Mouse (Mus musculus) retina, postnatal 7 days (tissue): Measurements from ENCODE around the gene Kcna10.

Experiments
- DNase-seq: peaks from one replicate; pipeline ENCODE4 v3.0.0-alpha.2; 2012; ENCODE audit warnings: low read depth, low spot score

The Kcna10 gene

GRCm38 (mm10) chr3:107201310-107202180, 18.7 kb downstream of the Kcna10 start:
- no peak for DNase-seq

GRCm38 (mm10) chr3:107204413-107204812, 21.6 kb downstream of the Kcna10 start:
- DNase-seq = no peak

GRCm38 (mm10) chr3:107205170-107205569, 22.3 kb downstream of the Kcna10 start:
- no peak for DNase-seq

GRCm38 (mm10) chr3:107205994-107206393, 23.1 kb downstream of the Kcna10 start:
- DNase-seq = peak; percentile 42

- DNase-seq = no peak
Observed at GRCm38 (mm10) chr3:107206490-107207150, 23.8 kb downstream of the Kcna10 start.

- DNase-seq = no peak
Observed at GRCm38 (mm10) chr3:107207625-107208253, 24.9 kb downstream of the Kcna10 start.

GRCm38 (mm10) chr3:107214606-107215005, 31.8 kb downstream of the Kcna10 start:
- no peak for DNase-seq

GRCm38 (mm10) chr3:107216400-107217100, 33.7 kb downstream of the Kcna10 start:
- no peak for DNase-seq

GRCm38 (mm10) chr3:107217101-107217480, 34.2 kb downstream of the Kcna10 start:
- no peak for DNase-seq

GRCm38 (mm10) chr3:107218572-107218971, 35.7 kb downstream of the Kcna10 start:
- no peak for DNase-seq

- no peak for DNase-seq
Observed at GRCm38 (mm10) chr3:107221608-107222007, 38.8 kb downstream of the Kcna10 start, which contains the start of gene Cym. Cym (minus strand) TSS chr3:107221732.

GRCm38 (mm10) chr3:107223230-107223629, 40.4 kb downstream of the Kcna10 start:
- no peak for DNase-seq

GRCm38 (mm10) chr3:107225820-107226219, 43.0 kb downstream of the Kcna10 start:
- no peak for DNase-seq

GRCm38 (mm10) chr3:107229221-107229620, 46.4 kb downstream of the Kcna10 start:
- DNase-seq = no peak

- no peak for DNase-seq
Observed at GRCm38 (mm10) chr3:107229822-107230221, 47.0 kb downstream of the Kcna10 start.

GRCm38 (mm10) chr3:107230527-107230926, 47.7 kb downstream of the Kcna10 start, which contains the start of gene A630076J17Rik:
A630076J17Rik (plus strand) TSS chr3:107230614.
- no peak for DNase-seq

GRCm38 (mm10) chr3:107231202-107231601, 48.3 kb downstream of the Kcna10 start:
- DNase-seq = no peak

- peak; percentile 84 for DNase-seq
Observed at GRCm38 (mm10) chr3:107233351-107233813, 50.5 kb downstream of the Kcna10 start.

GRCm38 (mm10) chr3:107233945-107234344, 51.1 kb downstream of the Kcna10 start:
- no peak for DNase-seq

GRCm38 (mm10) chr3:107238051-107238450, 55.2 kb downstream of the Kcna10 start:
- DNase-seq = no peak

- no peak for DNase-seq
Observed at GRCm38 (mm10) chr3:107238471-107238980, 55.7 kb downstream of the Kcna10 start.
